Mouse (Mus musculus): ENCODE measurements around the gene Crtc3. TPM values are rescaled to one million over a fixed set of nuclear protein-coding genes. Genes with fewer than 3 reads are reported as not detected.

The Crtc3 gene
- 20.7 and 27.6 TPM in 2 replicates for polyA plus RNA-seq (2015; fragmentation: Nextera tagmentation; extraction: Ambion mirVana)

DNA sequence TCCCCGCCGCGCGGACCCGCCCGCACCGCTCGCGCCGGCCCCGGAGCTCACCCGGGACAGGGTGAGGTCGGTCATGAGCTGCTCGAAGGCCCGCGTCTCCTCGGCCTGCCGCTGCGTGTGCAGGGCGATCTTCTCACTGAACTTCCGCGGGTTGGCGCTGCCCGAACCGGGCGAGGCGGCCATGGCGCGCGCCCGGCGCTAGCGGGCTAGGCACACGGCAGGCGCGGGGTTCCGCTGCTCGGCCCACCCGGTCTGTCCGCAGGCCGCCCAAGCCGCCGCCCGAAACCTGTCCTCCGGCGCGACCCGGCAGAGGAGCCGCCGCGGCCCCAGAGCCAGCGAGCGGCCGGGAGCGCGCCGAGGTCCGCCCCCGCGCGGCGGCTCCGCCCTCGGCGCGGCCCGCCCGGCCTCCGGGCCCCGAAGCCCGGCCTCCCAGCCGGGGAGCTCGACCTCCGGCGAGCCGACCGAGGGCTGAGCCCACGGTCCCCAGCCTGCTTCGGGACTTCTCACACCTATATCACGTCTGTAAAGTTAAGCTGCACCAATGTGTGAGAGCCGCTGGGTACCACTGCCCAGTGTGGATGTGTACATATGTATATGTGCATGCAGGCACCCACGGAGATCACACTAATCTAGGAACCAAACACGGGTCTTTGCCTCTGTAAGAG, at the start of gene Crtc3:
Gene Crtc3, minus strand, starts transcription at position 322 of the 665 bp plus-strand sequence.

Other genes with a start within 250 kb of the Crtc3 start
- 4.1 and 6.7 TPM in 2 replicates for gene Blm, start 153.8 kb downstream of the Crtc3 start, polyA plus RNA-seq (2015; fragmentation: Nextera tagmentation; extraction: Ambion mirVana)
- gene Iqgap1, start 137.1 kb upstream of the Crtc3 start, polyA plus RNA-seq (2015; fragmentation: Nextera tagmentation; extraction: Ambion mirVana): 30.3 and 38.1 TPM in 2 replicates
- 1.4 and 1.9 TPM in 2 replicates for gene Zscan2, start 172.0 kb upstream of the Crtc3 start, polyA plus RNA-seq (2015; fragmentation: Nextera tagmentation; extraction: Ambion mirVana)
- 26.1 and 29.0 TPM in 2 replicates for gene Wdr73, start 212.4 kb upstream of the Crtc3 start, polyA plus RNA-seq (2015; fragmentation: Nextera tagmentation; extraction: Ambion mirVana)
- 5.8 and 9.8 TPM in 2 replicates for gene Nmb, start 216.2 kb upstream of the Crtc3 start, polyA plus RNA-seq (2015; fragmentation: Nextera tagmentation; extraction: Ambion mirVana)